Mouse (Mus musculus): ENCODE measurements at regions not wholly inside any gene's neighbourhood (a gene's known extent, or its start where the extent isn't known, plus 50 kb on each side); places are given as distances from the start of the nearest gene placed in this dataset.

GRCm38 (mm10) chr1:92359473-92359872 is 114.2 kb downstream of the Ndufa10 start:
- no peak for TF ChIP-seq CTCF (IDR thresholded peaks at IDR 0.05; ENCODE audit: insufficient read depth, low read depth, low read length)
- no peak for TF ChIP-seq POLR2A (IDR thresholded peaks at IDR 0.05; ENCODE audit: insufficient read depth, low read depth, low read length)

All from olfactory bulb, adult 2 months (tissue).